Mouse (Mus musculus): ENCODE data around the gene Tcstv3. TPM values are rescaled to one million over a fixed set of nuclear protein-coding genes. Genes with fewer than 3 reads are reported as not detected.

Tcstv3 gene
- polyA plus RNA-seq (2015; fragmentation: Nextera tagmentation; extraction: Ambion mirVana), result not detected in 2 replicates

DNA sequence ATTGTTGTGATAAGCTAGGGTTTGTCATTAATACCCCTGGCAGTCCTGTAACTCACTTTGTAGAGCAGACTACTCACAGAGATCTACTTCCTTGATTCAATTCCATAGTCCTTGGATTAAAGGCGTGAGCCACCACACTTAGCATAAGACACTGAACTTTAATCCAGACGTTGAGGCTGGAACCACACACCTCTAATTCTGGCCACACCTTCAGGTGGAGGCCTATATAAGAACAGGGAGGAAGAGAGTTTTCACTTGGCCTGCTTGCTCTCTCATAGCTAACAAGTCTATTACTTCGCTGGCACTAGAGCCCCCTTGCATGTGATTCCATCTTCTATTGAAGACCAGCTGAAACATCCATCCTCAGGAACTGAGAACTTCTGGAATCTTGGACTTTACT, at the start of gene Tcstv3:
TSS of gene Tcstv3 (plus strand) at position 301 of the 400 bp plus-strand sequence.

GRCm38 (mm10) chr13:120299991-120300442, 16.7 kb upstream of the Tcstv3 start, which contains the start of gene BC147527:
TSS of gene BC147527 (plus strand) at chr13:120300392.

Other genes starting within 250 kb of the Tcstv3 start
- gene Gm20767, start 176.6 kb upstream of the Tcstv3 start, polyA plus RNA-seq (2015; fragmentation: Nextera tagmentation; extraction: Ambion mirVana), result not detected in 2 replicates
- gene Gm21818, start 144.4 kb upstream of the Tcstv3 start, polyA plus RNA-seq (2015; fragmentation: Nextera tagmentation; extraction: Ambion mirVana), result not detected in 2 replicates
- 0.19 TPM in 1 of 2 replicates, not detected in the other for gene Gm21762, start 100.9 kb upstream of the Tcstv3 start, polyA plus RNA-seq (2015; fragmentation: Nextera tagmentation; extraction: Ambion mirVana)
- not detected in 2 replicates for gene Gm21731, start 77.8 kb upstream of the Tcstv3 start, polyA plus RNA-seq (2015; fragmentation: Nextera tagmentation; extraction: Ambion mirVana)
- gene AF067061, start 53.8 kb upstream of the Tcstv3 start, polyA plus RNA-seq (2015; fragmentation: Nextera tagmentation; extraction: Ambion mirVana), result 0.15 and 0.23 TPM in 2 replicates
- 1.9 and 2.0 TPM in 2 replicates for gene BC147527, start 16.5 kb upstream of the Tcstv3 start, polyA plus RNA-seq (2015; fragmentation: Nextera tagmentation; extraction: Ambion mirVana)